Mouse (Mus musculus) heart, embryonic 14.5 days (tissue): ENCODE results near the gene Pih1d1. TPM values are rescaled to one million over a fixed set of nuclear protein-coding genes. Genes with fewer than 3 reads are reported as not detected.
"Not testable (repeated sequence)": the region's sequence is repeated elsewhere in the genome, so short reads cannot be mapped to it uniquely, and the experiment has no call there.

Experiments
- ATAC-seq: fragments of 200-750 bp; cut with Nextera tagmentation; 2 replicates; pipeline ENCODE4 v1.8.0; 2017; ENCODE audit warnings: low read depth, moderate TSS enrichment; ENCODE audit not compliant: insufficient number of reproducible peaks, insufficient read depth, low FRiP score
- H3K27ac ChIP-seq, 2 experiments: fragments of 200-500 bp in 1 of 2; fragments of 300-500 bp in 1 of 2; sonication (generic) in 1 of 2; replicated peaks in 1 of 2; 2 replicates each; pipeline ENCODE4 v1.5.1; 2012 to 2014; ENCODE audit warnings: low read depth in 2 of 2, low read length in 2 of 2, control low read depth in 1 of 2, mild to moderate bottlenecking in 1 of 2, mixed read lengths in 1 of 2; ENCODE audit not compliant: control insufficient read depth in 1 of 2, insufficient read depth in 1 of 2
- H3K27me3 ChIP-seq: fragments of 300-500 bp; sonication (generic); 2 replicates; pipeline ENCODE4 v1.6.1; 2014; ENCODE audit warnings: mild to moderate bottlenecking, low read length, control low read depth; ENCODE audit not compliant: control insufficient read depth, insufficient read depth
- H3K36me3 ChIP-seq: fragments of 300-500 bp; sonication (generic); 2 replicates; pipeline ENCODE4 v1.6.1; 2014; ENCODE audit warnings: mild to moderate bottlenecking, control low read depth, low read length, mixed read lengths; ENCODE audit not compliant: control insufficient read depth, insufficient read depth
- H3K4me1 ChIP-seq, 2 experiments: fragments of 200-500 bp in 1 of 2; fragments of 300-500 bp in 1 of 2; sonication (generic) in 1 of 2; 2 replicates each; pipeline ENCODE4 v1.6.1; 2012 to 2014; ENCODE audit warnings: low read length in 2 of 2, control low read depth in 1 of 2, mixed read lengths in 1 of 2; ENCODE audit not compliant: control insufficient read depth in 2 of 2, insufficient read depth in 2 of 2
- H3K4me2 ChIP-seq: fragments of 300-500 bp; sonication (generic); 2 replicates; pipeline ENCODE4 v1.6.1; 2014; ENCODE audit warnings: mild to moderate bottlenecking, low read length
- H3K4me3 ChIP-seq, 2 experiments: fragments of 200-500 bp in 1 of 2; fragments of 300-500 bp in 1 of 2; sonication (generic) in 1 of 2; 2 replicates each; pipeline ENCODE4 v1.5.1; 2012 to 2014; ENCODE audit warnings: low read length in 2 of 2, mild to moderate bottlenecking in 2 of 2, control low read depth in 1 of 2, low read depth in 1 of 2, moderate library complexity in 1 of 2; ENCODE audit not compliant: control insufficient read depth in 1 of 2, insufficient read depth in 1 of 2
- H3K9ac ChIP-seq: fragments of 300-500 bp; sonication (generic); 2 replicates; pipeline ENCODE4 v1.6.1; 2014; ENCODE audit warnings: mild to moderate bottlenecking, low read length
- H3K9me3 ChIP-seq: fragments of 300-500 bp; sonication (generic); 2 replicates; pipeline ENCODE4 v1.6.1; 2016; ENCODE audit warnings: low read length, control low read depth; ENCODE audit not compliant: control insufficient read depth
- WGBS: fragments of 180-500 bp; shearing (Covaris S2); extraction: QIAGEN DNeasy Blood & Tissue Kit; methylation state at CpG from one replicate; pipeline ENCODE4 v1.1.7; 2014; 5-methylcytosine and 5-hydroxymethylcytosine counted together
- polyA plus RNA-seq: library from polyadenylated mRNA; unstranded; fragments of >200 nt; fragmentation: Nextera tagmentation; extraction: Ambion mirVana; gene quantifications from 2 replicates; pipeline ENCODE4 v1.2.1, GENCODE M21; 2014

Pih1d1 gene
- polyA plus RNA-seq, 1 experiment from 2014 or later: 94.5 TPM

GRCm38 (mm10) chr7:45122561-45123185 is 31.4 kb upstream of the Pih1d1 start:
- ATAC-seq: no peak
- Histone ChIP-seq H3K27ac (0 out of 4 replicates have a peak overlapping the region, but pooled peaks of 1 of the 2 experiments have one; percentile 85), H3K36me3 (peaks cover 83% of the 10 kb centered on the region), H3K4me2 (peak overlapping the region; percentile 71), H3K9ac (peak overlapping the region; percentile 99), H3K9me3 (no peaks in the 10 kb centered on the region), H3K4me1 (peaks cover 20 to 33% of the 10 kb centered on the region in 2 experiments), H3K27me3 (no peaks in the 10 kb centered on the region), H3K4me3 (peak overlapping the region; percentile 81 to 89)
- WGBS: 82% methylated on average over 15 of the region's 15 CpGs

- Histone ChIP-seq H3K4me3 (peak overlapping the region; percentile 81 to 89), H3K9me3 (no peaks in the 10 kb centered on the region), H3K27ac (peak overlapping the region; percentile 81 to 85; a peak in 3 of 4 replicates), H3K36me3 (peaks cover 78% of the 10 kb centered on the region), H3K9ac (peak overlapping the region; percentile 99), H3K4me2 (peak overlapping the region; percentile 71), H3K27me3 (no peaks in the 10 kb centered on the region), H3K4me1 (peaks cover 19 to 33% of the 10 kb centered on the region in 2 experiments)
- no peak for ATAC-seq
- 21% methylated on average over 12 of the region's 12 CpGs for WGBS
Observed at GRCm38 (mm10) chr7:45123186-45123570, 30.9 kb upstream of the Pih1d1 start.

- peaks cover 20 to 36% of the 10 kb centered on the region in 2 experiments for H3K4me1 ChIP-seq
- peak within 1 kb of the TSS; percentile 85 to 90 for H3K27ac ChIP-seq
- H3K9me3 ChIP-seq: no peaks in the 10 kb centered on the region
- peak within 1 kb of the TSS; percentile 99 for H3K9ac ChIP-seq
- no peaks in the 10 kb centered on the region for H3K27me3 ChIP-seq
- peak within 1 kb of the TSS; percentile 81 to 89 for H3K4me3 ChIP-seq
- under 1% methylated on average over 59 of the region's 59 CpGs for WGBS
- peak within 1 kb of the TSS; percentile 71 for H3K4me2 ChIP-seq
- H3K36me3 ChIP-seq: peaks cover 67% of the 10 kb centered on the region
- peak; percentile 81 for ATAC-seq
Observed at GRCm38 (mm10) chr7:45124224-45125143, 29.6 kb upstream of the Pih1d1 start, which contains the start of gene Rps11. TSS of gene Rps11 (minus strand) at chr7:45124439.

- no peak for ATAC-seq
Observed at GRCm38 (mm10) chr7:45125144-45125600, 28.9 kb upstream of the Pih1d1 start.

GRCm38 (mm10) chr7:45125649-45126048 is 28.5 kb upstream of the Pih1d1 start:
- not testable (repeated sequence) for ATAC-seq, H3K4me2 ChIP-seq, H3K27me3 ChIP-seq, H3K4me3 ChIP-seq, H3K9ac ChIP-seq, H3K9me3 ChIP-seq
- peaks cover 56% of the 10 kb centered on the region for H3K36me3 ChIP-seq
- WGBS: 70% methylated on average over 5 of the region's 5 CpGs
- peaks cover 24 to 40% of the 10 kb centered on the region in 2 experiments for H3K4me1 ChIP-seq
- peak overlapping the region in 1 of 2 experiments; percentile 77; a peak in 1 of 4 replicates for H3K27ac ChIP-seq

More at GRCm38 (mm10) chr7:45125144-45125600, 28.9 kb upstream of the Pih1d1 start:
- WGBS: 29% methylated on average over 7 of the region's 7 CpGs
- H3K4me3 ChIP-seq: no peak overlapping the region
- no peaks in the 10 kb centered on the region for H3K9me3 ChIP-seq
- H3K9ac ChIP-seq: no peak overlapping the region
- H3K4me1 ChIP-seq: peaks cover 24 to 40% of the 10 kb centered on the region in 2 experiments
- peak overlapping the region; percentile 47 for H3K4me2 ChIP-seq
- H3K27ac ChIP-seq: peak overlapping the region; percentile 5 to 77; a peak in 1 of 4 replicates
- no peaks in the 10 kb centered on the region for H3K27me3 ChIP-seq
- H3K36me3 ChIP-seq: peaks cover 60% of the 10 kb centered on the region

- H3K27ac ChIP-seq: peak overlapping the region; percentile 84 to 91; a peak in 3 of 4 replicates
- WGBS: 74% methylated on average over 17 of the region's 17 CpGs
- peaks cover 49% of the 10 kb centered on the region for H3K36me3 ChIP-seq
- peaks cover 24 to 40% of the 10 kb centered on the region in 2 experiments for H3K4me1 ChIP-seq
- H3K4me2 ChIP-seq: peak overlapping the region; percentile 92
- H3K9me3 ChIP-seq: no peaks in the 10 kb centered on the region
- ATAC-seq: no peak
- no peaks in the 10 kb centered on the region for H3K27me3 ChIP-seq
- H3K9ac ChIP-seq: peak overlapping the region; percentile 99
- H3K4me3 ChIP-seq: peak overlapping the region; percentile 65 to 93
Observed at GRCm38 (mm10) chr7:45126147-45126843, 27.8 kb upstream of the Pih1d1 start.
